In genomic region chr8:33991917-33992875, GRCm38 (mm10) we compare ENCODE assay signal across 8 mouse cellular contexts.
A peak's percentile ranks its signal among the peaks of the same experiment; 100 is the strongest.
DNase-seq lines count a peak whose midpoint lies in the region; ATAC-seq and TF ChIP-seq lines count a peak whose summit lies in the region.

No protein-coding gene starts in this region.

- no peaks in the 10 kb centered on the region; the same call in 1 of the 2 replicates for H3K36me3 ChIP-seq in heart, adult 2 months (ENCODE audit: control insufficient read depth, insufficient read depth, low read length)
- no peaks in the 10 kb centered on the region for H3K36me3 ChIP-seq in hindbrain, embryonic 11.5 days (ENCODE audit: control insufficient read depth, insufficient read depth, low read length)
- H3K36me3 ChIP-seq in liver, postnatal 0 days (replicated peaks; ENCODE audit: insufficient read depth, low read length), result no peaks in the 10 kb centered on the region

- H3K4me2 ChIP-seq in hindbrain, embryonic 11.5 days (replicated peaks; ENCODE audit: low read depth, low read length), result peak overlapping the region; percentile 14; the same call in 1 of the 2 replicates
- H3K4me2 ChIP-seq in liver, postnatal 0 days (ENCODE audit: low read depth, low read length), result 0 out of 2 replicates have a peak overlapping the region, but pooled peaks have one; percentile 40

- intact Hi-C loops in heart, adult 2 months (cut with DNase I), result no loop called here
- intact Hi-C loops in heart, postnatal 14 days (cut with DNase I), result no loop called here

- H3K9me3 ChIP-seq in hindbrain, embryonic 11.5 days (ENCODE audit: control insufficient read depth, low read length), result no peaks in the 10 kb centered on the region
- H3K9me3 ChIP-seq in liver, postnatal 0 days (ENCODE audit: low read length), result no peaks in the 10 kb centered on the region

- peak; percentile 55 for ATAC-seq in hindbrain, embryonic 11.5 days (ENCODE audit: low FRiP score)
- peak; percentile 1; the same call in 1 of the 2 replicates for ATAC-seq in liver, postnatal 0 days

- 65% methylated on average over 12 of the region's 12 CpGs for WGBS in heart, adult 2 months
- WGBS in hindbrain, embryonic 11.5 days, result 31% methylated on average over 12 of the region's 12 CpGs
- WGBS in liver, postnatal 0 days (ENCODE audit: insufficient replicate concordance), result 55% methylated on average over 12 of the region's 12 CpGs

- no peak overlapping the region for H3K4me3 ChIP-seq in heart, adult 2 months
- H3K4me3 ChIP-seq in hindbrain, embryonic 11.5 days (ENCODE audit: low read depth, low read length), result no peak overlapping the region
- no peak overlapping the region for H3K4me3 ChIP-seq in liver, postnatal 0 days (ENCODE audit: low read depth, low read length)

- TF ChIP-seq POLR2A in heart, adult 2 months (IDR thresholded peaks at IDR 0.05; ENCODE audit: insufficient read depth, low read depth, low read length), result no peak

- H3K4me1 ChIP-seq in heart, adult 2 months (ENCODE audit: control insufficient read depth, insufficient read depth, low read length), result peaks cover 10% of the 10 kb centered on the region
- no peaks in the 10 kb centered on the region for H3K4me1 ChIP-seq in hindbrain, embryonic 11.5 days (replicated peaks; ENCODE audit: control insufficient read depth, insufficient read depth, low read length)
- peaks cover 20% of the 10 kb centered on the region for H3K4me1 ChIP-seq in liver, postnatal 0 days (ENCODE audit: insufficient read depth)

- no peaks in the 10 kb centered on the region for H3K27me3 ChIP-seq in heart, adult 2 months (ENCODE audit: control insufficient read depth, insufficient read depth, low read length)
- H3K27me3 ChIP-seq in hindbrain, embryonic 11.5 days (ENCODE audit: control insufficient read depth, insufficient read depth, low read length), result no peaks in the 10 kb centered on the region
- no peaks in the 10 kb centered on the region for H3K27me3 ChIP-seq in liver, postnatal 0 days (ENCODE audit: insufficient read depth, low read length)

- no peak overlapping the region for H3K9ac ChIP-seq in heart, adult 2 months (ENCODE audit: low read depth, low read length)
- H3K9ac ChIP-seq in hindbrain, embryonic 11.5 days (ENCODE audit: low read depth, low read length), result no peak overlapping the region
- H3K9ac ChIP-seq in liver, postnatal 0 days (replicated peaks), result no peak overlapping the region

- H3K27ac ChIP-seq in heart, adult 2 months, result peak overlapping the region; percentile 88
- no peak overlapping the region for H3K27ac ChIP-seq in hindbrain, embryonic 11.5 days (ENCODE audit: low read depth, low read length)
- H3K27ac ChIP-seq in liver, postnatal 0 days (ENCODE audit: low read depth), result peak overlapping the region; percentile 77

- TF ChIP-seq EP300 in heart, adult 2 months (IDR thresholded peaks at IDR 0.05; ENCODE audit: insufficient read depth, low read depth, low read length), result no peak
- TF ChIP-seq EP300 in liver, postnatal 0 days (IDR thresholded peaks at IDR 0.05; ENCODE audit: low read depth), result no peak

- H3K79me2 ChIP-seq in heart, adult 2 months (replicated peaks; ENCODE audit: control insufficient read depth, insufficient read depth, low read length), result no peaks in the 10 kb centered on the region

- no peak for TF ChIP-seq CTCF in heart, adult 2 months (IDR thresholded peaks at IDR 0.05)
- no peak for TF ChIP-seq CTCF in liver, postnatal 0 days (IDR thresholded peaks at IDR 0.05; ENCODE audit: low read depth)

- DNase-seq in heart, adult 2 months, result no peak
- DNase-seq in heart, postnatal 14 days, result no peak
- peak; percentile 49 for DNase-seq in R1 (ENCODE audit: low read depth, low spot score)
- no peak for DNase-seq in hindbrain, embryonic 11.5 days (ENCODE audit: low spot score)
- no peak for DNase-seq in liver, postnatal 0 days
- no peak for DNase-seq in frontal cortex, postnatal 10 days (ENCODE audit: low spot score in 2 of 2)
- no peak for DNase-seq in layer of hippocampus, postnatal 10 days (ENCODE audit: low spot score in 2 of 2)
- no peak for DNase-seq in cerebellum, adult 9-10 months
